Mouse (Mus musculus) hindbrain, embryonic 13.5 days (tissue): ENCODE measurements at regions not wholly inside any gene's neighbourhood (a gene's known extent, or its start where the extent isn't known, plus 50 kb on each side); places are given as distances from the start of the nearest gene placed in this dataset. TPM values are rescaled to one million over a fixed set of nuclear protein-coding genes. Genes with fewer than 3 reads are reported as not detected.

ENCODE experiments used
- ATAC-seq: fragments of 200-750 bp; cut with Nextera tagmentation; 2 replicates; pipeline ENCODE4 v1.8.0; 2017; ENCODE audit warnings: moderate TSS enrichment; ENCODE audit not compliant: low FRiP score
- H3K27ac ChIP-seq: fragments of 300-500 bp; sonication (generic); 2 replicates; pipeline ENCODE4 v1.5.1; 2015; ENCODE audit warnings: inconsistent platforms, mild to moderate bottlenecking, moderate library complexity
- H3K27me3 ChIP-seq: fragments of 300-500 bp; sonication (generic); 2 replicates; pipeline ENCODE4 v1.6.1; 2015; ENCODE audit warnings: mild to moderate bottlenecking, inconsistent platforms
- H3K36me3 ChIP-seq: fragments of 300-500 bp; sonication (generic); 2 replicates; pipeline ENCODE4 v1.6.1; 2015; ENCODE audit warnings: mild to moderate bottlenecking, inconsistent platforms
- H3K4me1 ChIP-seq: fragments of 300-500 bp; sonication (generic); replicated peaks from 2 replicates; pipeline ENCODE4 v1.6.1; 2015; ENCODE audit warnings: inconsistent platforms
- H3K4me2 ChIP-seq: fragments of 300-500 bp; sonication (generic); 2 replicates; pipeline ENCODE4 v1.6.1; 2015; ENCODE audit warnings: inconsistent platforms, mild to moderate bottlenecking, moderate library complexity
- H3K4me3 ChIP-seq: fragments of 300-500 bp; sonication (generic); 2 replicates; pipeline ENCODE4 v1.5.1; 2015; ENCODE audit warnings: mild to moderate bottlenecking, inconsistent platforms
- H3K9ac ChIP-seq: fragments of 300-500 bp; sonication (generic); 2 replicates; pipeline ENCODE4 v1.6.1; 2015; ENCODE audit warnings: mild to moderate bottlenecking, inconsistent platforms
- H3K9me3 ChIP-seq: fragments of 300-500 bp; sonication (generic); 2 replicates; pipeline ENCODE4 v1.6.1; 2016; ENCODE audit warnings: inconsistent platforms
- WGBS: fragments of 180-500 bp; shearing (Covaris S2); methylation state at CpG from one replicate; pipeline ENCODE4 v1.1.7; 2015; 5-methylcytosine and 5-hydroxymethylcytosine counted together
- microRNA-seq: library from miRNA; unstranded; fragments of <30 nt; microRNA quantifications from one replicate; pipeline ENCODE4, GENCODE M21; 2016

DNA sequence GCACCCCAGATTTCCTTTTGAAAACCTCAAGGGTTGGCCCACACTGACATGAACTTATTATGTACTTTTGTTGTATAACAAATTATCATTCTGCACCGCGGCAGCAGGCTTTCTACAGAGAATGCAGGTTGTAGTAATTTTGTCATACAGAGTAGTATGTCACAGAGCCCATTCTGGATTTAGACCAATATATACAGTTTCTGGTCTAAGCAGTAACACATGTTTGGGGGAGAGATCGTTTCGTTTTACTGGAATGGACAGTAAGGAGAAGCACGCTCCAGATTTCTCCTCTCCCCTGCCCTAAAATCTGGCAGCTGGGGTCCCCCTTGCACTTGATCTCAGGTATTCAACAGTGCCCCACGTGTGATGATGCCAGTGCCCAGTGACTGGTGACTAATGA, 76.0 kb upstream of the Smim23 start:
- 76% methylated on average over 6 of the region's 6 CpGs for WGBS
- Histone ChIP-seq H3K36me3 (no peaks in the 10 kb centered on the region), H3K9me3 (no peaks in the 10 kb centered on the region), H3K4me2 (no peak overlapping the region), H3K9ac (no peak overlapping the region), H3K4me1 (no peaks in the 10 kb centered on the region), H3K27me3 (no peaks in the 10 kb centered on the region), H3K27ac (no peak overlapping the region), H3K4me3 (no peak overlapping the region)
- ATAC-seq: no peak

DNA sequence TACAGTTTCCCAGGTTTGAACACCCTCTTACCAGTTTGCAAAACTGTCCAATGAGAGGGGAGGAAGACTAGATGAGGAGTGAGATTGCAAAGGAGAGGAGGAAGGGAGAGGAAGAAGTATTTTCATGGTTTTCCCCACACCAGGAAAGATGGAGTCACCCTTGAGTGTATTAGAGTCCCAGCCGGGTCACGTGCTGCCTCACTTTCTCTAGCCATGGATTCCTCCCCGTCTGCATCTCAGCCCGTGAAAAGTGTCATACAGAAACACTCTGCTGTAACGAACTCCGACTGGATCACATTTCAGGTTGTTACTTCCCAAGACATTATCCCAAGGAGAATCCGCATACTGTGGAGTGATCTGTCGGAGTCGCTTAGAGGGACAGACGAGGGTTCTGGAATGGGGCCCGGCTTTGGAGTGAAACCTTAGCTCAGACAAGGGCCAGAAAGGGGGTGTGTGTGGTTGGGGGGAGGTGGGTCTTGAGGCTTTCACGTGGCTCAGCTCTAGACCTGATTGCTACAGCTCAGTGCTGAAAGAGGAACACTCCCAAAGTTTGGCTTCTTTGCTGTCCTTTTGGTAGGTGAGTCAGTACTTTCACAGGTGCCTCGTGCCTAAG, 75.3 kb upstream of the Smim23 start:
- H3K36me3 ChIP-seq: no peaks in the 10 kb centered on the region
- no peaks in the 10 kb centered on the region for H3K27me3 ChIP-seq
- H3K4me1 ChIP-seq: no peaks in the 10 kb centered on the region
- no peak overlapping the region for H3K27ac ChIP-seq
- no peak for ATAC-seq
- no peak overlapping the region for H3K9ac ChIP-seq
- H3K9me3 ChIP-seq: no peaks in the 10 kb centered on the region
- WGBS: 69% methylated on average over 13 of the region's 13 CpGs
- H3K4me2 ChIP-seq: no peak overlapping the region
- no peak overlapping the region for H3K4me3 ChIP-seq

DNA sequence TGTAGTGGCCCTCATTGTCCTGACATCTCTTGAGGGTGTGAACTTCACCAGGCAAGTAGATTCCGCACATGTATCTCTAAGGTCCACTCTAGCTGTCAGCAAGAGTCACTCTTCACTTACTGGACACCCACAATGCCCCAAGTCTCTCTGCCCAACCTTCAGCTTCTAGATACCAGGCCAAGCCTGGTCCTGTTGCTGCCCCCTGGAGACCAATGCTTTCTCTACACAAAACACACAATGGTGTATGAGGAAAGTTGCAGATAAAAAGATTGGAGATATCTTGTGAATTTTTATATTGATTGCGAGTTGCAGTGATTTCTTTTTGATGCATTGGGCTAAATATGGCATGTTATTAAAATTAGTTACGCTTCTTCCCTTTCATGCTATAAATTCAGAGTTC, 71.0 kb upstream of the Smim23 start:
- Histone ChIP-seq H3K4me3 (no peak overlapping the region), H3K4me2 (no peak overlapping the region), H3K27me3 (no peaks in the 10 kb centered on the region), H3K36me3 (no peaks in the 10 kb centered on the region), H3K9me3 (no peaks in the 10 kb centered on the region), H3K9ac (no peak overlapping the region), H3K4me1 (no peaks in the 10 kb centered on the region), H3K27ac (no peak overlapping the region)
- 88% methylated on average over 3 of the region's 3 CpGs for WGBS
- ATAC-seq: no peak

DNA sequence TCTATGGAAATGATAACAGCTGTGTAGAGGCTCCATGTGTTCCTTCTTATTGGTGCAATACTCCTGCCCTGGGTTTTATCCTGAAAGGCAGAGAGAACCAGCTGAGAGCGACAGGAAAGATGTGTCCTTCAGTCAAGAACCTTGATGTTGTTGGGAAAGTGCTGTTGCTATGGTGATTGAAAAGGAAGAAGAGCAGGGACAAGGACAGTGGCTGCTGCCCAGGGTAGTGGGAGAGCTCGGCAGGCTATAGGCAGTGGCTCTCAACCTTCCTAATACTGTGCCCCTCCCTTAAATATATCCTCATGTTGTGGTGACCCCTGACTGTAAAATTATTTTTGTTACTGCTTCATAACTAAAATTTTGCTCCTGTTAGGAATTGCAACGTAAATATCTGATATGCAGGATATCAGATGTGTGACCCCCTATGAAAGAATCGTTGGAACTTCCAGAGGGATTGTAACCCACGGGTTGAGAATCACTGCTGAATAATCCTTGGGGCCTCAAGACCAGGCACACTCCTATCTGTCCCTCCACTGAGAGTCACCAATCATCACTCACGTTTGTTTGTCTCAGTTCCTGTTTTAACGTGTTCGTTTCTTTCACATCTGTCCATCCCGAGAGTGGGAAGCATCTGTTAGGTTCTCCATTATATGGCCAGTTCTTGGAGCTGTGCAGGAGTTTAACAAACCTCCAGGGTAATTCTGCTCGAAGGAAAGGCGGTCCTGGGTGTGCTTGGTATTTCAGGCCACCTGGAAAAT, 68.9 kb upstream of the Smim23 start:
- Histone ChIP-seq H3K9ac (no peak overlapping the region), H3K27ac (no peak overlapping the region), H3K4me2 (no peak overlapping the region), H3K9me3 (no peaks in the 10 kb centered on the region), H3K36me3 (no peaks in the 10 kb centered on the region), H3K4me3 (no peak overlapping the region), H3K4me1 (0 out of 2 replicates have a peak, but pooled peaks cover 3% of the 10 kb centered on the region), H3K27me3 (no peaks in the 10 kb centered on the region)
- 75% methylated on average over 11 of the region's 11 CpGs for WGBS
- ATAC-seq: no peak

DNA sequence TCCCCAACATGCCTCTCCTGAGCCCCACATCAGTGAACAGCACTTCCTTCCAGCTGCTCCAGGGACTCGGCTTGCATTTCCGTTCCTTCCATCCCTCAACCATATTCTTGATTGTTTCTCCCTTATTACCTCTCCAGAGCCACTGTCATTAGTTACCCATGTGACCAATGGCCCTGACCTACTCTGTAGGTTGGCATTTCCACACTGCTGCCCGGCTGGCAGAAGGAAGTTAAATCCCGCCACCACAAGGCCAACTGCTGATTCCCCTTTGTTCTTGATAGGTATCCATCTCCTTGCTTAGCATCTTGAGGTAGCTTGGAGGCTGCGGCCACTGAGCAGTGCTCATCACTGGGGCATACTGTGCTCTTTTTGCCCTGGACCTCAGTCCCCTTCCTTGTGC, 68.1 kb upstream of the Smim23 start:
- 89% methylated on average over 5 of the region's 5 CpGs for WGBS
- H3K27me3 ChIP-seq: no peaks in the 10 kb centered on the region
- H3K27ac ChIP-seq: no peak overlapping the region
- H3K9me3 ChIP-seq: no peaks in the 10 kb centered on the region
- H3K9ac ChIP-seq: no peak overlapping the region
- 0 out of 2 replicates have a peak, but pooled peaks cover 3% of the 10 kb centered on the region for H3K4me1 ChIP-seq
- no peaks in the 10 kb centered on the region for H3K36me3 ChIP-seq
- no peak for ATAC-seq
- H3K4me2 ChIP-seq: no peak overlapping the region
- no peak overlapping the region for H3K4me3 ChIP-seq

- H3K4me2 ChIP-seq: no peak overlapping the region
- no peak overlapping the region for H3K27ac ChIP-seq
- 32% methylated on average over 7 of the region's 7 CpGs for WGBS
- no peak for ATAC-seq
- no peaks in the 10 kb centered on the region for H3K9me3 ChIP-seq
- no peaks in the 10 kb centered on the region for H3K36me3 ChIP-seq
- H3K4me3 ChIP-seq: no peak overlapping the region
- 0 out of 2 replicates have a peak, but pooled peaks cover 3% of the 10 kb centered on the region for H3K4me1 ChIP-seq
- H3K9ac ChIP-seq: no peak overlapping the region
- no peaks in the 10 kb centered on the region for H3K27me3 ChIP-seq
These were observed 64.8 kb upstream of the Smim23 start for GRCm38 (mm10) chr11:32889248-32889647.

- Histone ChIP-seq H3K27ac (no peak overlapping the region), H3K36me3 (no peaks in the 10 kb centered on the region), H3K4me1 (0 out of 2 replicates have a peak, but pooled peaks cover 3% of the 10 kb centered on the region), H3K27me3 (no peaks in the 10 kb centered on the region), H3K9me3 (no peaks in the 10 kb centered on the region), H3K9ac (no peak overlapping the region), H3K4me2 (no peak overlapping the region), H3K4me3 (no peak overlapping the region)
- WGBS: 77% methylated on average over 4 of the region's 4 CpGs
- ATAC-seq: no peak
These were observed 60.3 kb upstream of the Smim23 start for GRCm38 (mm10) chr11:32884744-32885143.

- Histone ChIP-seq H3K9me3 (no peaks in the 10 kb centered on the region), H3K27ac (no peak overlapping the region), H3K27me3 (no peaks in the 10 kb centered on the region), H3K4me1 (no peaks in the 10 kb centered on the region), H3K4me3 (no peak overlapping the region), H3K4me2 (no peak overlapping the region), H3K9ac (no peak overlapping the region), H3K36me3 (no peaks in the 10 kb centered on the region)
- no peak for ATAC-seq
- WGBS: 71% methylated on average over 9 of the region's 10 CpGs
These were observed 58.9 kb upstream of the Smim23 start for GRCm38 (mm10) chr11:32883062-32883852.

- no peak overlapping the region for H3K4me3 ChIP-seq
- H3K9me3 ChIP-seq: no peaks in the 10 kb centered on the region
- H3K27me3 ChIP-seq: no peaks in the 10 kb centered on the region
- ATAC-seq: no peak
- H3K9ac ChIP-seq: no peak overlapping the region
- H3K27ac ChIP-seq: no peak overlapping the region
- H3K4me2 ChIP-seq: no peak overlapping the region
- H3K4me1 ChIP-seq: no peaks in the 10 kb centered on the region
- 97% methylated on average over 3 of the region's 3 CpGs for WGBS
- H3K36me3 ChIP-seq: no peaks in the 10 kb centered on the region
These were observed 54.6 kb upstream of the Smim23 start for GRCm38 (mm10) chr11:32878967-32879366.

Small RNA genes lying in the stretch of these regions (microRNA-seq; reads per million reads assigned to microRNA genes)
- not detected for gene Gm26052
